Mouse (Mus musculus): ENCODE data around the gene Rala.

Rala gene

DNA sequence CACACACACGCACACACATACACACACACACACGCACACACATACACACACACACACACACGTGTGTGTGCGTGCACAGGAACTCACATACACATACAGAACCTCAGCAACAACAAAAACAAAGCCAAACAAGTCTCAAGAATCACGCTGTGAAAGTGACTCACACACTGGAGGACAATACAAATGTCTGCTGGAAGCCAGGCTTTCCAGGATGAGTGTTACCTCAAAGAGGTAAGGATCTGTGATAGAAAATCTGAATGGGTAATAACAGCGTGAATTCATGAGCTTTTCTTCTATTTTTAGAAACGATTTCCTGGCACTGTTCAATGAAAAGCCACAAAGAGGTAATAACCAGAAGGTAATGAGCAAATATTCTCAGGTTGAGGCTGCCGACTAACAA, 59.8 kb downstream of the Rala start:
- DNase-seq (ENCODE audit: low spot score) = no peak

DNA sequence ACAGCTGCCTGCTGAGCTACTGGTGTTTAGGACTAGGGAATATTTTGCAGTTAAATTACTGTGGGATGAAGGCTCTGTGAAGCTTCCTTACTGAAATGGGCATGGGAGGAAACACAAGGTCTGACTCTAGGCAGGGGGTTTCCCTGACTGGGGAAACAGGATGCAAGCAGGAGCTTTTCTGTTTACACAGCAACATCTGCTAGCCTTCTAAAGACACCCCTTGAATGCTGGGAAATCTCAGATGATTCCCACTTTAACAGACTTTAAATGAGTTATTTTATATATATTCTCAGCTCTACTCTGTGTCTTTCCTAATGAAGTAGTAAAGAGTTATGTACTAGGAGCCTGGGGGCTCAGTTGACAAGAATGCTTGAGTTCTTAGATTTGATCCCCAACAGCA, 65.0 kb downstream of the Rala start:
- DNase-seq (ENCODE audit: low spot score) = no peak

DNA sequence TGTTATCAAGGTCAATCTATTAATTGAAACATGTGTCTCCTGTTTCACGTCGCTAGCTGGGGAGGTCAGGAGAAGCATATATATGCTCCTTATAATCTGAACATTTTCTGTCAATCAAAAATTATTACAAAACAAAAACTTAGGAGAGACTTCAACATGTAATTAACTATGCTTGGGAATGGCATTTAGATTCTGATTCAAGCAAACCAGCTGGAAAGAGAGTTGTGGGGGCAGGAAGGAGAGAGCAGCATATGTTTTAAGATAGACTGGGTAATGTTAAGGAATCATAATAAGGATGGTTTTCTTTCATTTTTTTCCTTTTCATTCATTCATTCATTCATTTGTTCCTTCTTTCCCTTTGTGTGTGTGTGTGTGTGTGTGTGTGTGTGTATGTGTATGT, 77.3 kb downstream of the Rala start:
- no peak for DNase-seq (ENCODE audit: low spot score)

DNA sequence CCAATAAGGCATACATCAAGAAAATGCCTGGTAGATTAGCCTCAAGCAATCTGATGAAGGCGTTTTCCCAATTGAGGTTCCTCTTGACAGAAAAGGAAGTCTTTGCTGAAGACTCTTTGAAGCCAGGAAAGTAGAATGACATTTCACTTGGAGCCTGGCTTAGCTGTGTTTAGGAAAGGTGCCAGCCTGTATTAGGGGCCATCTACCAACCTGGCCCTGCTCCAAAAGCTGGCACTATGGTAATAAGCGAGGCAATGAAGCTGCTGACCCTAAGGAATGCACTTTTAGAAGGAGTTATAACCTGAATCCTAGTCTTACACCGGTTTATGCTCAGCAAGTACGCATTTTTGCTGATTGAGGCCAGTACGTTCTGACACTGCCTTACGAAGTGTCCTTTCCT, 83.5 kb downstream of the Rala start:
- no peak for DNase-seq (ENCODE audit: low spot score)

DNA sequence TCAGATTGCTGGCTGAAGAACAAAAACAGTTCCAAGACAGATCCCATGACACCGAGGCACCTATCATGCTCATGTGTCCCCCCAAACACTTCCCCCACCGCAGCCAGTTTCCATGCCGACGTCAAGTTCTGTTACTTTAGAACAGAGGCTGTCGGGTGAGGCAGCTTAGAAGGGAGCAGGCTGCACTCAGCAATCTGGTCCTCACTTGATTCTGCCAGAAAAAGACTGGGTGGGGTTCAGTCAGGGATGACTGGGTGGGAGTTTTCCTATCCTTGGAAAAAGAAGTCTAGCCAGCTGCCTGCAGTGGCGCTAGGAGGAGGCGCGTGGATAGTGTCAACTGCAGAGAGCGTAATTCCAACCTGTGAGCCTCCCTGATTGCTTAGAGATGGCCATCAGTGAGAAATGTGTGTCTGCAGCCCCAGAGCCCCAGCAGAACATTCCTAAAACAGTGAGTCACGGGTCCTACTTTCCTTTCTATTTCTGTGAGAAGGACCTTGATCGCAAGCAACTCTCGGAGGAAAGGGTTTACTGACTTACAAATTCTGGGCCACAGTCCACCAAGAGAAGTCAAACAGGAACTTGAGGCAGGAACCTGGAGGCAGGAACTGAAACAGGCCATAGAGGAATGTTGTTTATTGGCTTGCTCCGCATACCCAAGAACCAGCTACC, 84.5 kb downstream of the Rala start:
- no peak for DNase-seq (ENCODE audit: low spot score)

DNA sequence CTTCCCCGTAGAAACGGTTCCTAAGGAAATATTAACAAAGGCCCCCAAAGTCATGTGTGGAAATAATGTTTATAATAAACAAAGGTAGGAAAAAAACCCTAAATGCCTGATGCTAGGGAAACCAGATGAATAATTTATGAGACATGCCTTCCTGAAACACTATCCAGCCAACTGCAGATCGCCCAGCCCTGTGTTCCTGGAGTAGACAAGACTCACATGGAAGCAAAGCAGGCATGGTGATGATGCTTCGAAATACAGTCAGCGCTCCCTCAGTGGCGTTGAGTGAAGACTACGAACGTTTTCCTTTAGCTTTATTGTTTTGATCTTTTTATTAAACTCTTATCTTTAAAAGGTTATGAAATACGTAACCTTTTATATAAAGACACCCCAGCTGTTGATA, 87.0 kb downstream of the Rala start:
- DNase-seq (ENCODE audit: low spot score) = no peak

DNA sequence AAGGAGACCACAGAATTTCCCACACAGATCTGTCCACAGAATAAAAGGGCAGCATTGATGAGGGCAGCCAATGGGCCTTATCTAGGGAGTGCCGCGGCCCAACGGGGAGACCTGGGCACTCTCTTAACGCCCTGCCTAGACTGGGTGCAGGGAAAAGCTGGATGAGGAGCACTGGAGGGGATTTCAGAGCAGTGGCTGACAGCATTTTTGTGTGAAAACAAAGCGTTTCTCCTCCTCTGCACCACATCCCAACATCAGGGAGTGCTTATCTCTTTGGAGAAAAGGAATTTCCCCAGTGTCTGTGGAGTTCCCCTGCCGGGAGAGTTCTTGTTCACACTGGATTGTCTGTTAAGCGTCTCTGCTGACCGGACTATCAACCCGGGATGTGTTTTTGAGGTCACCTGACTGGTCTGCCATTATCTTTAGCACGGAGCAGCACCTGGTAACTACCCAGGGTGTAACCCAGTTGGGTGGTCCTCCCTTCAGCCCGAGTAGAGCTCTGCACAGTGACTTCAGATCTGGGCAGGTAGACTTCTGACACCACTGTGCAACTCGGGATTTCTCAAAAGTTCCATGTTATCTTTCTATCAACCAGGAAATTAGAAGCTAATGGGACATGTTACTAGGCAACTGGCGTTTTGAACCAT, 88.4 kb downstream of the Rala start:
- DNase-seq (ENCODE audit: low spot score) = no peak

DNA sequence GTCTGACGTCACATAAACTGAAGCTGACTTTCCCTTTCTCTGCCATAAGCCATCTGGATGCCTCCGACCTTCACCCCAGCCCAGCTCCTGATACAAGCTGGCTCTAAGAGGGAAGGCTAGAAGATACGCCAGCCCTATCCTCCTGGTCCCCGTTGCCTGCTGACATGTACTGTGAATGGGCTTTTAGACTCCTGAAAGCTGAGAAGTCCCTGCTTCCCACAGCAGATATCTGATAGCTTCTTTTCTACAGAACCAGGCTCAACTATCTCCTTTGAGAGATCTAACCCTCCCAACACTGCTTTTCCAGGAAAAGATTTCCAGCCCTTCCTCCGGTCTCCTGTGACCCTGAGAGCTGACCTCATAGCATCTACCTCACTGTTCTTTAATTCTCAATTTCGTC, 89.3 kb downstream of the Rala start:
- no peak for DNase-seq (ENCODE audit: low spot score)

DNA sequence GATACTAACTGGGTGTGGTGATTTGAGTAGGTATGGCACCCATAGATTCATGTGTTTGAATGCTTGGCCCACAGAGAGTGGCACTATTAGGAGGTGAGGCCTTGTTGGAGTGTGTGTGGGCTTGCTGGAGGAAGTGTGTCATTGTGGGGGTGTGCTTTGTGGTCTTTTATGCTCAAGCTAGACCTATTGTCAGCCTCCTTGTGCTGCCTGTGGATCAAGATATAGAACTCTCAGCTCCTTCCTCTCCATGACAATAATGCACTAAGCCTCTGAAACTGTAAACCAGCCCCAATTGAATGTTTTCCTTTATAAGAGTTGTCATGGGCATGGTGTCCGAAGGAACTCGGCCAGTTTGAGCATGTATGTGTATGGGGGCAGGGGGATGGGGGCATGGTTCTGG, 100.7 kb downstream of the Rala start:
- no peak for DNase-seq (ENCODE audit: low spot score)

DNA sequence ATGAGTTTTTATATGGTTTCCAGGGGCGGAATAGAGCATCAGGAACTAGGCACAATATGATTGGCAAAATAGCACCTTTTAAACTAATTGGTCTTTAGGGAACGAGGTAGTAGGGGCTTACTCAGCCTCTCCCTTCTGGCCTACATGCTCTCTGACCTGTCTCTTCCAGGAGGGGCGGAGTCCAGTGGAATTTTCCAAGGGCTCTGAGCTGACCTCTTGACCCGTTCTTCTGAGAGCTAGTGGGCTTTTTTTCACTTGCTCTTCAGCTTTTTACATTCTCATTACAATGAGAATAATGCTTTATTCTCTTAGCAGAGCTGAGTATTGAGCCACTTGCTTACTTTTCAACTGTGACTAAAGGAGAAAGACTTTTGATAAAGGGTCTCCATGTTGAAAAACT, 101.3 kb downstream of the Rala start:
- DNase-seq (ENCODE audit: low spot score) = no peak

DNA sequence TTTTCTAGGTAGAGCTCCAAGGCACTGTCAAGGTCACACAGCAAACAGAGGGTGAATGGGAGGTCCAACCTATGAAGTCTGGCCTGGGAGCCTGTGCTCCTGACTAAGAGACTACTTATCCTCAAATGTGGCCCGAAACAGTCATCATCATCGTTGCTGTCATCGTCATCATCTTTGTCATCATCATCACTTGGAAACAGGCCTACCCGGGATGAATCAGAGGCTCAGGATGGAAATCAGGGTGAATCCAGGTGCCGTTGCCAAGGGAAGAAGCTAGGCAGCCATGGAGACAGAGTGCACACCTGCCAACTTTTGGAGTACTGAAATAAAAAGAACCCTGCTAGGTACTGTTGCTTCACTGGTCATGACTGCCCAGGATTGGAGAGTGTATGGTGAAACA, 104.9 kb downstream of the Rala start:
- DNase-seq (ENCODE audit: low spot score) = no peak

DNA sequence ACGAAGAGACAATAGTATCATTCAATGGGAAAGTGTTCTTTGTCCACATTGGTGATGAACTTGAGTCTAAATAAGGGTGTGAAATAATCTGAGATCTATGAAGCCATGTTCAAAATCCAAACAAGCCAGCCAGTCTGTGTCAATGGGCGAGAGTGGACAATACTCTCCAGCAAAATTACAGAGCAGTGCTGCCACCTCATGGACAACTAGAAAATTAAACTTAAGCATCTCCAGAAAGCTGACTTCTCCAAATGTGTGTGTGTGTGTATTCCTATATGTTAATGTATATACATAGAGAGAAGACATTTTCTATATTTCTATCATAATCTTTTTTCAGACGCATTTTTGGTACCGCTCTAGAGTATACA, 105.6 kb downstream of the Rala start:
- DNase-seq (ENCODE audit: low spot score) = peak; percentile 74

DNA sequence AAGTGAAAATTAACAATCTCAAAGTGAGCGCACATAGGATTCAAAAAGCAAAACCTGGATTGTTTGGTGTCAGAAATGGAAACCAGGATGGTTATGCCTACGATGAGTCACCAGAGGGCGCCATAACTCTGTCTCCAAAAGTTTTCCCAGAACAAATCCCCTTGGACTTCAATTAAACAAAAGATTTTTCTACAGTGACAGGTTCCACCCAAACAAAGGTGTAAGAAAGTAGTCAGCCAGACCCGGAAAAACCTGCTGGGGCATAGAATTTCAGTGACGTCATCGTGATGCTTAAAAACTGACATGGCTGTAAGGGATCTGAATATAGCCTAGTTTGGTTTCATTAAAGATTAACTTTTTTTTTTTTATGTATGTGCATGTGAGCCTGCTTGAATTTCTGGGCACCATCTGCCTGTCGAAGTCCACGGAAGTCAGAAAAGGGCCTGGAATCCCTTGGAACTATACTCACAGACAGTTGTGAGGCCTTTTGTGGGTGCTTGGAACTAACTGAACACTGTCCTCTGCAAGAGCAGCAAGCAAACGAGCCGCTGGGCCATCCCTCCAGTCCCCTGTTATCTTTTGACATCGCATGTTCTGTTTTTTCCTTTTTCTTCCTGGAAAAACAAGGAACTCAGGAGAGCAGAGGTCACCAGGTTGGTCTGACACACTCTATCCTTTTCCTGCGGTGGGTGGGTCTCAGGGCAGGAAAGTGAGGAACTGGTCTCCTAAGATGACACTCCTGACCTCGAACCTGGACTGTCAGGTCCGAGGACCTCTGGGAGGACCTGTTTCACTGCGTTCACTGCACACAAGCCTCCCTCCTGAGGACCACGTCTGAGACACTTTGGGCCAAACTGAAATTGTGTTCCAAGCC, 106.2 kb downstream of the Rala start:
- peak; percentile 35 for DNase-seq (ENCODE audit: low spot score)

DNA sequence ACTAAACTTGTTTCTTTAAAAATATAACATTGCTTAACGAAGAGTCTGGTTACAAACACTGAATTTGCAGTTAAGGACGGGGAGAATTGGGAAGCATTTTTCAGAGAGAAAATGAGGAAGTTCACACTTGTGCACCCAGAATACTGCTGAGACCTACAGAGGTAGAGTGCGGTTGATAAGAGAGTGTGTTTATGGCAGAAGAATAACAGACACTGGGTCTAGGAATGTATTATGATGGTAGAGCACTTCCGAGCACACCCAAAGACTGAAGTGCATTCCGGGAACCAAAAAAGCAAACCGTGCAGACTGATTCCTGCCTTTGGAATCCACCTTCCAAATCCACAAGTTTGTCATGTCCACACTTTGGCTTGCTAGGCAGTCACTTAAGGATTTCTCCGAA, 107.2 kb downstream of the Rala start:
- no peak for DNase-seq (ENCODE audit: low spot score)

DNA sequence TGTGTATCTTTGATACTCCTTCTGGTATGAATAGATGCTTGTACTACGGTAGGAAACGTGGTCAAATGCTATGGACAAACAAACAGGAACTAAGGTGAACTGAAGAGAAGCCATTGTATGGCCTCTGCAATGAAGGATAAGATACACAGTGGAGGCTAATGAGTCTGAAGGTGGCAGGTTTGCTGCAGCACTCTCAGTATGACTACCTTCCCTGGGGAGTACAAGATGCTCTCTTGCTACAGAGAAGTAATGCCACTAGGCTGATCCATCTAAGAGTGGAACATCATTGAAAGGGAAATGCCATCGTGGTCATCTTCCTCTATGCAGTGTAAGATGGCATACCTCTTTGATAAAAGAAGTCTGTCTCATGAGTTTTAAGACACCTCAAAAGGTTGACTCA, 111.1 kb downstream of the Rala start:
- DNase-seq (ENCODE audit: low spot score) = no peak
